Mouse (Mus musculus) embryonic fibroblast, embryonic 13.5 days (primary cell): ENCODE results near the gene Ccl25.

Experiments used
- CTCF ChIP-seq: IDR thresholded peaks from 2 replicates; pipeline ENCODE4 v1.5.1; 2011; ENCODE audit warnings: mild to moderate bottlenecking, control low read depth, low read length, moderate library complexity, borderline replicate concordance; ENCODE audit not compliant: insufficient read depth
- POLR2A ChIP-seq: IDR thresholded peaks from 2 replicates; pipeline ENCODE4 v1.6.1; 2011; ENCODE audit warnings: low read depth, mild to moderate bottlenecking, control low read depth, low read length, moderate library complexity

- no peak for TF ChIP-seq POLR2A
- no peak for TF ChIP-seq CTCF
Observed at GRCm38 (mm10) chr8:4348275-4348674, 23.3 kb downstream of the Ccl25 start.
